Mouse (Mus musculus): Measurements from ENCODE around the gene Coro2a. TPM values are rescaled to one million over a fixed set of nuclear protein-coding genes. Genes with fewer than 3 reads are reported as not detected.
"Not testable (repeated sequence)": the region's sequence is repeated elsewhere in the genome, so short reads cannot be mapped to it uniquely, and the experiment has no call there.

Coro2a gene
- polyA plus RNA-seq, 1 experiment from 2014 or later, result 5.9 TPM

DNA sequence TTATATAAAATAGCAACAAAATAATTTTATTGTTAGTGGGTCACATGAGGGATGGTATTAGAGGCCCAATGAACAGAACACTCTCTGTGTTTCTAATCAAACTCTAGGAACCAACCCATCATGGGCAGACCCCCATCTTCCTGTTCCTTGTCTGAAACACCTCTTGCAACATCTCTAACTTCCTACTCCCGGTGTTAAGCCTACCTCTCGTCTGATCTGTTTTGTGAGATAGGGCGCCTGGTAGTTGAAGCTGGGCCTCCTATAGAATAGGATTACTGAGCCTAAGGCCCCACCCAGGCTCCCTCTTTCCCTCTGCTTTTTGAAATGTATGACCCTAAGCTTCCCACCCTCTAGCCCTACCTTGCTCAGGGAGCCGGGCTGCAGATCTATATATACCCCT, 11.2 kb downstream of the Coro2a start:
- H3K4me1 ChIP-seq (replicated peaks), result peaks cover 20% of the 10 kb centered on the region
- WGBS, result 77% methylated on average over 4 of the region's 4 CpGs
- no peak for DNase-seq (ENCODE audit: low spot score)

DNA sequence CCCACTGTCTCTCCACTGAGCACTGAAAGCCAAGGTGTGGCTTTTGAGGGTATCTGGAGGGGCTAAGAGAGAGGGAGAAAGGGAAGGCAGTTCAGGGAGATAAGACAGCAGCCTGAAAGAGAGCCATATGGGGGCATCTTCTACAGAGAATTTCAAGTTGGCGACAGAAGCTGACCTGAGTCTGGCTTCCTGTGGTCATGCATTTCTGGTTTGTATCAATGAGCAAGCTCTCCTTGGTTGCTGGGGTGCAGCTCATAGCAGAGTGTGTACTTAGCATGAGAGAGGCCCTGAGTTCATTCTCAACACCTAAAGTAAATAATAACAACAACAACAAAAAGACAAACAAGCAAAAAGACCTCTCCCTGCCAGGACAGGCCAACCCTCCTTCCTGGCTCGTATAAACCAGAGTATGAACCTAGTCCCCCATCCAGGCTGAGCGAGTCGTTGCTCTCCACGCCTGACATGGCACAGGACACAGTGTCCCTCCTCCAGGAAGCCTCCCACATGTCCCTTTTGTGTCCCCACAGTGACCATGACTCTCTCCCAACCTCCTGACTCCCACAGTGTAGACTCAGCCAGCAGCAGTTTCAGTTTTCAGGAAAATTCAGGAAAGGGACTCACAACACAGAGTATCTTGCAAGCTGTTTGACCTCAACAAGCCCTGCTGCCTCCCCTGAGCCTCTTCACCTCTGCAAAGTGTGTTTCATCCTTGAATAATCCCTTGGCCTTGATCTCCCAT, 11.9 kb downstream of the Coro2a start:
- Histone ChIP-seq H3K36me3 (no peaks in the 10 kb centered on the region), H3K27ac (no peak overlapping the region), H3K4me3 (no peak overlapping the region), H3K9me3 (no peaks in the 10 kb centered on the region), H3K27me3 (ENCODE audit: insufficient read depth, poor library complexity, severe bottlenecking) (no peaks in the 10 kb centered on the region), H3K4me1 (replicated peaks) (peaks cover 22% of the 10 kb centered on the region)
- no peak for DNase-seq (ENCODE audit: low spot score)
- 70% methylated on average over 5 of the region's 5 CpGs for WGBS

More for the DNA sequence above, 11.2 kb downstream of the Coro2a start:
- no peaks in the 10 kb centered on the region for H3K36me3 ChIP-seq
- no peaks in the 10 kb centered on the region for H3K9me3 ChIP-seq
- H3K27me3 ChIP-seq (ENCODE audit: insufficient read depth, poor library complexity, severe bottlenecking), result no peaks in the 10 kb centered on the region
- H3K4me3 ChIP-seq, result no peak overlapping the region
- H3K27ac ChIP-seq, result no peak overlapping the region

DNA sequence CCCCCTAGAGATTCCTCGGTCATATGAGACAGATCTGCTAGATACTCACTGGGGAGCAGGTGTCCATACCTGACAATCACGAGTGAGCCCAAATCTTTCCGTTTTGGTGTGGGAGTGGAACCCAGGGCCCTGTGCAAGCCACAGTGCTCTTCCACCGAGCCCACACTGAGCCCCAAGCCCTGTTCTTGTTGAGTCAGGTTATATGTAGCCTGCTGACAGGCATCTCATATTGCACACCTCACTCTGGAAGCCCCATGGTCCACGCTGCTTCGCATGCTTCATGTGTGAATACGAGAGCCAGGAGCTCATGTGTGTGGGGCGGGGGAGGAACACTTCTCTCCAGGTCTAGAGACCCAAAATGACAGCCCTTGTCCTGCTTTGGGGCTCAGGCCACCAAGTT, 12.9 kb downstream of the Coro2a start:
- H3K9me3 ChIP-seq, result no peaks in the 10 kb centered on the region
- H3K4me3 ChIP-seq, result no peak overlapping the region
- H3K27ac ChIP-seq, result no peak overlapping the region
- peaks cover 25% of the 10 kb centered on the region for H3K4me1 ChIP-seq (replicated peaks)
- H3K36me3 ChIP-seq, result no peaks in the 10 kb centered on the region
- DNase-seq (ENCODE audit: low spot score), result no peak
- H3K27me3 ChIP-seq (ENCODE audit: insufficient read depth, poor library complexity, severe bottlenecking), result no peaks in the 10 kb centered on the region
- 80% methylated on average over 8 of the region's 8 CpGs for WGBS

DNA sequence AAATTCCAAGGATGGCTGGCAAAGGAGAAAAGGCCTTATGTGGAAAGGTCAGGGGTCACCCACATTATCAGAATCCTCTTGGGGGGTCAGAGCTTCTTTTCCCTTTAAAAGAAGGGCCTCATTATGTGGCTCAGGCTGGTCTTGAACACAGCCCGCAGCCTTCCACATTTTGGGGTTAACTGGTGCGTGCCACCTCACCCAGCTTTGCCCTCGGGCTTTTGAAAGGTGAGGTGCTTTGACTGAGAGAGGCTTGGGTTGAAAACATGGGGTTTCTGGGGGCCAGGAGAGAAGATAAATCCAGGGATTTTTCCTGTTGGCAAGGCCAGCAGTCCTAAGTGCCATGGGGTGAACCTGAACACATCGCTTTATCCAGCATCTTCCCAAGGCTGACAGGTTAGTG, 15.5 kb downstream of the Coro2a start:
- no peaks in the 10 kb centered on the region for H3K36me3 ChIP-seq
- H3K27me3 ChIP-seq (ENCODE audit: insufficient read depth, poor library complexity, severe bottlenecking), result no peaks in the 10 kb centered on the region
- no peak overlapping the region for H3K27ac ChIP-seq
- peaks cover 16% of the 10 kb centered on the region for H3K4me1 ChIP-seq (replicated peaks)
- peaks cover 2% of the 10 kb centered on the region; the same call in 1 of the 2 replicates for H3K9me3 ChIP-seq
- 52% methylated on average over 4 of the region's 4 CpGs for WGBS
- DNase-seq (ENCODE audit: low spot score), result no peak
- H3K4me3 ChIP-seq, result no peak overlapping the region

DNA sequence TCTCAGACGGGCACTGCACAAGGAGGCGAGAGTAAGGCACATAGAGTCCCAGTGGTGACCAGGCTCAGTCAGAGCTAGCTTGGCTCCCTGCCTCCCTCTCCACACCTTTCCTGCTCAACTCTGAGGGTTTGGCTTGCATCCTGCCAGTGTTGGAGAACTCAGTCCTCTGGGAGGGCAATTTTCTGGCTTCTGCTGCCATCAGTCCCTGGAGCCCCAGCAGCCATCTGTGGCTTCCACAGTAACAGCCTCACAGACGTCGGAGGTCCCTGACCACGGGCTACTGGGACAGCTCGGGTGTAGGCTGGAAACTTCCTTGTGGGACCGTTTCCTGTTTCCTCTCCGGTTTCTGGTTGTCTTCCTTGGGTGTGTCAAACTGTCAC, 16.2 kb downstream of the Coro2a start:
- Histone ChIP-seq H3K4me3 (no peak overlapping the region), H3K9me3 (peaks cover 5% of the 10 kb centered on the region; the same call in 1 of the 2 replicates), H3K36me3 (no peaks in the 10 kb centered on the region), H3K27me3 (ENCODE audit: insufficient read depth, poor library complexity, severe bottlenecking) (no peaks in the 10 kb centered on the region), H3K4me1 (replicated peaks) (peaks cover 16% of the 10 kb centered on the region), H3K27ac (no peak overlapping the region)
- 76% methylated on average over 8 of the region's 8 CpGs for WGBS
- no peak for DNase-seq (ENCODE audit: low spot score)

DNA sequence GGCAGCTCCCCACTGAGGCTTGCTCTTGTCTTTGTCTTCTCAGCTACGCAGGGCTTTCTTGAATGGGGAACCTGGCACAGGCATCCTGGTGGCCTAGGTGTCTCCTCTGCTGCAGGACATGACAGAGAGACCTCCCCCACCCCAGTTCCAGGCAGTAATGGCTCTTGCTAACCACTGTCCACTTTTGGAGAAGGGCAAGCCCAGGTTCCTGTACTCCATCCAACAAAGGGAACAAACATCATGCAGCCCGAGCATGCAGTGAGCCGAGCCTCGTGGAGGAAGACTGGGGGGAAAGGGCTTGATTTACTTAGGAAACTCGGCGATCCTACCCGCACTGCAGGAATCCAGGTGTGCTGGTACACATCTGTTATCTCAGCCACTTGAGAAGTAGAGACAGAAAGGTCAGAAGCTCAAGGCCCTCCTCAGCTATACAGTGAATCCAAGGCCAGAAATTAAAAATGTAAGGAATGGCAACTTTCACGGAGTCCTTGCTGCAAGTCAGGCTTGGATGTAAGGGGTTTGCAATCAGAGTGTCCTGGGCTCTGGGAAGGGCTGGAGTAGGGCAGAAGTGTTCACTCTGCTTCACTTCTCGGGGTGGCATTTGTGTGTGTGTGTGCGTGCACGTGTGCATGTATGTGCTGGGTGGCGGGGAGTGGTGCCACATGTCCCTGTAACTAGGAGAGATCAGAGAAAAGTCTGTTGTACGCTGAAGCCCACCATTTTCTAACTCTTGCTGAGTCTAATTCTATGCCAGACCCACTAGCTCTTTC, 16.8 kb downstream of the Coro2a start:
- H3K27ac ChIP-seq, result no peak overlapping the region
- peaks cover 16% of the 10 kb centered on the region for H3K4me1 ChIP-seq (replicated peaks)
- no peaks in the 10 kb centered on the region for H3K36me3 ChIP-seq
- no peak for DNase-seq (ENCODE audit: low spot score)
- H3K9me3 ChIP-seq, result peaks cover 8% of the 10 kb centered on the region; the same call in 1 of the 2 replicates
- no peak overlapping the region for H3K4me3 ChIP-seq
- WGBS, result 74% methylated on average over 13 of the region's 13 CpGs
- no peaks in the 10 kb centered on the region for H3K27me3 ChIP-seq (ENCODE audit: insufficient read depth, poor library complexity, severe bottlenecking)

DNA sequence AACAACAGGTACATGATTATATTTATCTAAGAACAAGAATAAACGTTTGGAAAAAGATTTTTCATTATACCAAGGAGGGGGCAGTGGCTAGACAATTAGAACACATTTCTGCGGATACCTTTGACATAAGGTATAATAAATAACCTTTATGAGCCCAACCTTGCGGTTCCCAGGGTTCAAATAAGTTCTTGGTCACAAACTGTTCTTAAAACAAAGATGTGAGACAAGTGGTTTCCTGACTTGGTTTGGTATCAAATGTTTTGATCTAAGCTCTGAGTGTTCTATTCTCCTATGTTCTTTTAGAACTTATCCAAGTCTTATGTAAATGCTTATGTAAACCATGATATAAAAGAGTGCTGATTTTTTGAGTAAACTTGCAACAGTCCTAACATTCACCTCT, 17.5 kb downstream of the Coro2a start:
- not testable (repeated sequence) for H3K4me3 ChIP-seq; H3K36me3 ChIP-seq; H3K27me3 ChIP-seq (ENCODE audit: insufficient read depth, poor library complexity, severe bottlenecking); H3K27ac ChIP-seq; H3K9me3 ChIP-seq; DNase-seq (ENCODE audit: low spot score)
- H3K4me1 ChIP-seq (replicated peaks), result peaks cover 16% of the 10 kb centered on the region
- 82% methylated on average over 3 of the region's 3 CpGs for WGBS

DNA sequence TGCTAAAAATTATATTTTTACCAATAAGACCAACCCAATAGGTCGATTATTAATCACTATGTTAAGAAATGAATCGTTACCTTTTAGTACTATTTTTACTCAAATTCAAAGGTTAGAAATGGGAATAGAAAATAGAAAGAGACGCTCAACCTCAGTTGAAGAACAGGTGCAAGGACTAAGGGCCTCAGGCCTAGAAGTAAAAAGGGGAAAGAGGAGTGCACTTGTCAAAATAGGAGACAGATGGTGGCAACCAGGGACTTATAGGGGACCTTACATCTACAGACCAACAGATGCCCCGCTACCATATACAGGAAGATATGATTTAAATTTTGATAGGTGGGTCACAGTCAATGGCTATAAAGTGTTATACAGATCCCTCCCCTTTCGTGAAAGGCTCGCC, 17.9 kb downstream of the Coro2a start:
- not testable (repeated sequence) for H3K9me3 ChIP-seq; H3K4me3 ChIP-seq; H3K27me3 ChIP-seq (ENCODE audit: insufficient read depth, poor library complexity, severe bottlenecking); H3K27ac ChIP-seq; DNase-seq (ENCODE audit: low spot score); H3K36me3 ChIP-seq
- 95% methylated on average over 2 of the region's 6 CpGs for WGBS
- H3K4me1 ChIP-seq (replicated peaks), result peaks cover 16% of the 10 kb centered on the region

DNA sequence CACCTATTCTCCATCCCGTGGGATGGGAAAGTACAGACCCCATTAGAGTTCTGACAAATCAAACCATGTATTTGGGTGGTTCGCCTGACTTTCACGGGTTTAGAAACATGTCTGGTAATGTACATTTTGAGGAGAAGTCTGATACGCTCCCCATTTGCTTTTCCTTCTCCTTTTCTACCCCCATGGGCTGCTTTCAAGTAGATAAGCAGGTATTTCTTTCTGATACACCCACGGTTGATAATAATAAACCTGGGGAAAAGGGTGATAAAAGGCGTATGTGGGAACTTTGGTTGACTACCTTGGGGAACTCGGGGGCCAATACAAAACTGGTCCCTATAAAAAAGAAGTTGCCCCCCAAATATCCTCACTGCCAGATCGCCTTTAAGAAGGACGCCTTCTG, 20.0 kb downstream of the Coro2a start:
- 88% methylated on average over 9 of the region's 9 CpGs for WGBS
- not testable (repeated sequence) for H3K4me3 ChIP-seq; H3K27me3 ChIP-seq (ENCODE audit: insufficient read depth, poor library complexity, severe bottlenecking); H3K27ac ChIP-seq; H3K9me3 ChIP-seq; H3K36me3 ChIP-seq; DNase-seq (ENCODE audit: low spot score)
- H3K4me1 ChIP-seq (replicated peaks), result peaks cover 16% of the 10 kb centered on the region

DNA sequence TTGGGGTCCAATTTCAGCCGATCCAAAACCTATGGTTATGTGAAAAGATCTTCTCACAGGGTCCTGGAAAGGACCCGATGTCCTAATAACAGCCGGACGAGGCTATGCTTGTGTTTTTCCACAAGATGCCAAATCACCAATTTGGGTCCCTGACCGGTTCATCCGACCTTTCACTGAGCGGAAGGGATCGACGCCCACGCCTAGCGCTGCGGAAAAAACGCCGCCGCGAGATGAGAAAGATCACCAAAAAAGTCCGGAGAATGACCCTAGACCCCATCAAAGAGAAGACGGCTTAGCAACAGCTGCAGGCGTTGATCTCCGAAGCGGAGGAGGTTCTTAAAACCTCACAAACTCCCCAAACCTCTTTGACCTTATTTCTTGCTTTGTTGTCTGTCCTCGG, 20.4 kb downstream of the Coro2a start:
- not testable (repeated sequence) for H3K4me3 ChIP-seq; H3K27me3 ChIP-seq (ENCODE audit: insufficient read depth, poor library complexity, severe bottlenecking); H3K27ac ChIP-seq; DNase-seq (ENCODE audit: low spot score); H3K9me3 ChIP-seq; H3K36me3 ChIP-seq
- peaks cover 15% of the 10 kb centered on the region for H3K4me1 ChIP-seq (replicated peaks)
- 93% methylated on average over 22 of the region's 22 CpGs for WGBS

DNA sequence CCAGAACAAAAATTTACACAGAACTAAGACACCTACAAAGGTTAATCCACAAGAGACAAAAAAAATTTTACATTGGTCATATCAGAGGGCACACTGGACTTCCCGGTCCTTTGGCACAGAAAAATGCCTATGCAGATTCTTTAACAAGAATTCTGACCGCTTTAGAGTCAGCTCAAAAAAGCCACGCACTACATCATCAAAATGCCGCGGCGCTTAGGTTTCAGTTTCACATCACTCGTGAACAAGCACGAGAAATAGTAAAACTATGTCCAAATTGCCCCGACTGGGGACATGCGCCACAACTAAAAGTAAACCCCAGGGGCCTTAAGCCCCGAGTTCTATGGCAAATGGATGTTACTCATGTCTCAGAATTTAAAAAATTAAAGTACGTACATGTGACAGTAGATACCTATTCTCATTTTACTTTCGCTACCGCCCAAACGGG, 21.2 kb downstream of the Coro2a start:
- WGBS, result 93% methylated on average over 15 of the region's 15 CpGs
- DNase-seq (ENCODE audit: low spot score); H3K4me1 ChIP-seq (replicated peaks); H3K9me3 ChIP-seq; H3K36me3 ChIP-seq; H3K27me3 ChIP-seq (ENCODE audit: insufficient read depth, poor library complexity, severe bottlenecking); H3K4me3 ChIP-seq; H3K27ac ChIP-seq: not testable (repeated sequence)

DNA sequence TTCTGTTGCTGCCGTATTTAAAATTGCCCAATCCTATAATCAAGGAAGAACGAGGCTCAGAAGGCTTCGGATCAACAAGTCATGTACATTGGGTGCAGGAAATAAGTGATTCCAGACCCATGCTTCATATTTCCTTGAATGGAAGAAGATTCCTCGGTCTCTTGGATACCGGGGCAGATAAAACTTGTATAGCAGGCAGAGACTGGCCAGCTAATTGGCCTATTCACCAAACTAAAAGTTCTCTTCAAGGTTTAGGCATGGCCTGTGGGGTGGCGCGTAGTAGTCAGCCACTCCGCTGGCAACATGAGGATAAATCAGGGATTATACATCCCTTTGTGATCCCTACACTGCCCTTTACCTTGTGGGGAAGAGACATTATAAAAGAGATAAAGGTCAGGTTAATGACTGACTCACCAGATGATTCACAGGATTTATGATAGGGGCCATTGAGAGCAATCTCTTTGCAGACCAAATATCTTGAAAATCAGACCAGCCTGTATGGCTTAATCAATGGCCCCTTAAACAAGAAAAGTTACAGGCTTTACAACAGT, 23.1 kb downstream of the Coro2a start:
- not testable (repeated sequence) for H3K4me1 ChIP-seq (replicated peaks); H3K36me3 ChIP-seq; H3K4me3 ChIP-seq; H3K9me3 ChIP-seq; H3K27ac ChIP-seq; H3K27me3 ChIP-seq (ENCODE audit: insufficient read depth, poor library complexity, severe bottlenecking); DNase-seq (ENCODE audit: low spot score)
- WGBS, result 95% methylated on average over 8 of the region's 8 CpGs

DNA sequence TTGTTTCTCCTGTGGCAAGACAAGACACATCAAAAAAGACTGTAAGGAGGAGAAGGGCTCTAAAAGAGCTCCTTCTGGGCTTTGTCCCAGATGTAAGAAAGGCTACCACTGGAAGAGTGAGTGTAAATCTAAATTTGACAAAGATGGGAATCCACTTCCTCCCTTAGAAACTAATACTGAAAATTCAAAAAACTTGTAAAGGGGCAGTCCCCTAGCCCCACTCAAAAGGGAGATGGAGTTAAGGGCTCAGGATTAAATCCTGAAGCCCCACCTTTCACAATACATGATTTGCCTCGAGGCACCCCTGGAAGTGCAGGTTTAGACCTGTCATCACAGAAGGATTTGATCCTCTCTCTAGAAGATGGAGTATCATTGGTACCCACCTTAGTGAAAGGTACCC, 23.8 kb downstream of the Coro2a start:
- Histone ChIP-seq H3K4me3 (no peak overlapping the region), H3K4me1 (replicated peaks) (no peaks in the 10 kb centered on the region), H3K27me3 (ENCODE audit: insufficient read depth, poor library complexity, severe bottlenecking) (no peaks in the 10 kb centered on the region), H3K36me3 (no peaks in the 10 kb centered on the region), H3K27ac (no peak overlapping the region), H3K9me3 (peaks cover 8% of the 10 kb centered on the region; the same call in 1 of the 2 replicates)
- WGBS, result 75% methylated on average over 1 of the region's 1 CpGs
- DNase-seq (ENCODE audit: low spot score), result no peak
